Mouse (Mus musculus) hindbrain, postnatal 0 days (tissue): ENCODE measurements at regions not wholly inside any gene's neighbourhood (a gene's known extent, or its start where the extent isn't known, plus 50 kb on each side); places are given as distances from the start of the nearest gene placed in this dataset.
A peak's percentile ranks its signal among the peaks of the same experiment; 100 is the strongest.

Experiments
- ATAC-seq: fragments of 200-750 bp; cut with Nextera tagmentation; 2 replicates; pipeline ENCODE4 v1.8.0; 2017; ENCODE audit warnings: mild to moderate bottlenecking, moderate TSS enrichment, moderate library complexity
- DNase-seq: peaks from one replicate; pipeline ENCODE4 v3.0.0-alpha.2; 2015; ENCODE audit warnings: low spot score
- H3K27ac ChIP-seq: fragments of 300-500 bp; sonication (generic); 2 replicates; pipeline ENCODE4 v1.5.1; 2014; ENCODE audit warnings: mild to moderate bottlenecking
- H3K27me3 ChIP-seq: fragments of 300-500 bp; sonication (generic); 2 replicates; pipeline ENCODE4 v1.6.1; 2014; ENCODE audit warnings: low read length, mixed read lengths; ENCODE audit not compliant: insufficient read depth
- H3K36me3 ChIP-seq: fragments of 300-500 bp; sonication (generic); 2 replicates; pipeline ENCODE4 v1.6.1; 2014; ENCODE audit warnings: low read length, mixed read lengths; ENCODE audit not compliant: insufficient read depth
- H3K4me1 ChIP-seq: fragments of 300-500 bp; sonication (generic); 2 replicates; pipeline ENCODE4 v1.6.1; 2014; ENCODE audit warnings: antibody characterized with exemption, low read length, mixed read lengths; ENCODE audit not compliant: insufficient read depth
- H3K4me2 ChIP-seq: fragments of 300-500 bp; sonication (generic); 2 replicates; pipeline ENCODE4 v1.6.1; 2014; ENCODE audit warnings: low read depth, mild to moderate bottlenecking, low read length, moderate library complexity, mixed read lengths
- H3K4me3 ChIP-seq: fragments of 300-500 bp; sonication (generic); 2 replicates; pipeline ENCODE4 v1.5.1; 2014; ENCODE audit warnings: low read length
- H3K9ac ChIP-seq: fragments of 300-500 bp; sonication (generic); replicated peaks from 2 replicates; pipeline ENCODE4 v1.6.1; 2014; ENCODE audit warnings: mild to moderate bottlenecking, low read length, moderate library complexity, mixed read lengths
- H3K9me3 ChIP-seq: fragments of 300-500 bp; sonication (generic); 2 replicates; pipeline ENCODE4 v1.6.1; 2016; ENCODE audit warnings: low read length, mixed read lengths
- CTCF ChIP-seq: IDR thresholded peaks from 2 replicates; pipeline ENCODE4 v1.5.1; 2016; ENCODE audit warnings: antibody characterized with exemption, control low read depth, low read depth
- WGBS: fragments of 180-500 bp; shearing (Covaris S2); extraction: QIAGEN DNeasy Blood & Tissue Kit; methylation state at CpG from one replicate; pipeline ENCODE4 v1.1.7; 2014; 5-methylcytosine and 5-hydroxymethylcytosine counted together

GRCm38 (mm10) chr2:123323769-123324168, 558.7 kb downstream of the Sqor start:
- Histone ChIP-seq H3K27me3 (no peaks in the 10 kb centered on the region), H3K4me2 (no peak overlapping the region), H3K4me1 (no peaks in the 10 kb centered on the region; the same call in 1 of the 2 replicates), H3K9ac (no peak overlapping the region), H3K9me3 (no peaks in the 10 kb centered on the region), H3K4me3 (no peak overlapping the region), H3K27ac (no peak overlapping the region; the same call in 1 of the 2 replicates), H3K36me3 (no peaks in the 10 kb centered on the region)
- no peak for ATAC-seq
- 77% methylated on average over 3 of the region's 3 CpGs for WGBS
- TF ChIP-seq CTCF: no peak
- no peak for DNase-seq

GRCm38 (mm10) chr2:123324896-123325295, 559.9 kb downstream of the Sqor start:
- Histone ChIP-seq H3K4me1 (no peaks in the 10 kb centered on the region; the same call in 1 of the 2 replicates), H3K4me3 (no peak overlapping the region), H3K27ac (0 out of 2 replicates have a peak overlapping the region, but pooled peaks have one; percentile 20), H3K9me3 (no peaks in the 10 kb centered on the region), H3K4me2 (no peak overlapping the region), H3K9ac (no peak overlapping the region), H3K27me3 (no peaks in the 10 kb centered on the region), H3K36me3 (no peaks in the 10 kb centered on the region)
- WGBS: 74% methylated on average over 2 of the region's 2 CpGs
- TF ChIP-seq CTCF: no peak
- DNase-seq (no peak), ATAC-seq (no peak)

GRCm38 (mm10) chr2:123349625-123350346, 584.7 kb downstream of the Sqor start:
- H3K4me1 ChIP-seq: peaks cover 3% of the 10 kb centered on the region; the same call in 1 of the 2 replicates
- H3K4me3 ChIP-seq: no peak overlapping the region
- no peak overlapping the region for H3K9ac ChIP-seq
- H3K36me3 ChIP-seq: no peaks in the 10 kb centered on the region
- no peak overlapping the region for H3K4me2 ChIP-seq
- no peaks in the 10 kb centered on the region for H3K27me3 ChIP-seq
- peak; percentile 79 for DNase-seq
- peak overlapping the region; percentile 59 for H3K27ac ChIP-seq
- H3K9me3 ChIP-seq: no peaks in the 10 kb centered on the region
- WGBS: 31% methylated on average over 10 of the region's 10 CpGs
- TF ChIP-seq CTCF: no peak
- ATAC-seq: peak; percentile 97

- Histone ChIP-seq H3K27me3 (no peaks in the 10 kb centered on the region), H3K9me3 (no peaks in the 10 kb centered on the region), H3K4me2 (no peak overlapping the region), H3K27ac (no peak overlapping the region), H3K9ac (no peak overlapping the region), H3K4me3 (no peak overlapping the region), H3K4me1 (peaks cover 3% of the 10 kb centered on the region; the same call in 1 of the 2 replicates), H3K36me3 (no peaks in the 10 kb centered on the region)
- DNase-seq (no peak), ATAC-seq (no peak)
- TF ChIP-seq CTCF: no peak
These were observed 599.2 kb downstream of the Sqor start for GRCm38 (mm10) chr2:123364204-123364603.

- WGBS: 95% methylated on average over 2 of the region's 2 CpGs
- no peak overlapping the region for H3K4me2 ChIP-seq
- DNase-seq: no peak
- H3K36me3 ChIP-seq: no peaks in the 10 kb centered on the region
- H3K9me3 ChIP-seq: no peaks in the 10 kb centered on the region
- TF ChIP-seq CTCF: no peak
- no peak for ATAC-seq
- no peak overlapping the region for H3K9ac ChIP-seq
- no peak overlapping the region for H3K4me3 ChIP-seq
- no peaks in the 10 kb centered on the region for H3K27me3 ChIP-seq
- H3K27ac ChIP-seq: no peak overlapping the region
- peaks cover 3% of the 10 kb centered on the region; the same call in 1 of the 2 replicates for H3K4me1 ChIP-seq
These were observed 601.5 kb downstream of the Sqor start for GRCm38 (mm10) chr2:123366571-123366970.

- Histone ChIP-seq H3K4me1 (no peaks in the 10 kb centered on the region), H3K4me3 (no peak overlapping the region), H3K4me2 (no peak overlapping the region), H3K9ac (no peak overlapping the region), H3K9me3 (no peaks in the 10 kb centered on the region), H3K27me3 (no peaks in the 10 kb centered on the region), H3K36me3 (no peaks in the 10 kb centered on the region), H3K27ac (peak overlapping the region; percentile 41)
- WGBS: 43% methylated on average over 6 of the region's 6 CpGs
- DNase-seq (peak; percentile 58), ATAC-seq (peak; percentile 68)
- no peak for TF ChIP-seq CTCF
These were observed 620.8 kb downstream of the Sqor start for GRCm38 (mm10) chr2:123385622-123386418.
